Comparison of ENCODE assay signal across 8 mouse cellular contexts in the genomic region with DNA sequence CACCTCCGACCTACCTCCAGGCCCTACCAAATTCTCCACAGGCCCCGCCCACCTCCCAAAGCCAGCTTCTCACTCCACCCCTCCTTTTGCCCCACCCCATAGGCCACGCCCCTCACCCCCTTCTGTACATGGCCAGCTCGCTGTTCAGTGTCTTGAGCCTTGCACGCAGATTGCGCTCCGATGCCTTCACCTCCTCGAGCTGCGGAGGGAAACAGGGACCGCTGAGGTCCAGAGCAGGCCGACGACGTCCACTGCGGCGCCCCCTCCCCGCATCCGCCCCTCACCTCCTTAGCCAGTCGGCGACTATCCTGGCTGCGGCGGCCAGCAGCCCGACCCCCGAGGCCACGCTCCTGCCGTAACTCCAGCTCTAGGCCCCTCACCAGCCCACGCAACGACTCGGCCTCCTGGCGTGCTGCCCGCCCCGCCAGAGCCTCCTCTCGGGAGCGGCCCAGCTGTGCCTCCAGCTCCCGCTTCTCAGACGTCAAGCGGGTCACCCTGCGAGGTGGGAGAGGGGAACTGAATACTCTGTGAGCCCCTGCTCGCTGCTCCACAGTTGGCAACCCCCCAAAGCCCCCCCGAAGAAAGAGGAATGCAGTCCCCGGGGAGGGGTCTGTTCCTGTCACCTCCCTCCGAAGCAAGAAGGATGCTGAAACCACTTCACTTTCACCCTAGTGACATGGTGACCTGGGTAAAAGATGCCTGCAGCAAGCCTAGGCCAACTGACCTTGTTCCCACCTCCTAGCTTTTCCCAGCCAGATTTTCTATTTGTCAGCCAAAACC. TPM values are rescaled to one million over a fixed set of nuclear protein-coding genes. Genes with fewer than 3 reads are reported as not detected.
DNase-seq lines count a peak whose midpoint lies in the region; ATAC-seq and TF ChIP-seq lines count a peak whose summit lies in the region.

No protein-coding gene starts in this region.

- WGBS in heart, adult 2 months = 7% methylated on average over 40 of the region's 41 CpGs
- 7% methylated on average over 41 of the region's 41 CpGs for WGBS in kidney, adult 2 months
- 4% methylated on average over 41 of the region's 41 CpGs for WGBS in liver, embryonic 16.5 days (ENCODE audit: insufficient replicate concordance)
- WGBS in neural tube, embryonic 11.5 days = under 1% methylated on average over 40 of the region's 41 CpGs

- peak overlapping the region; percentile 66 for H3K4me2 ChIP-seq in liver, embryonic 16.5 days (ENCODE audit: low read depth, low read length)
- H3K4me2 ChIP-seq in neural tube, embryonic 11.5 days (ENCODE audit: low read depth) = peak overlapping the region; percentile 64

- peak; percentile 84 for DNase-seq in adrenal gland, postnatal 10 days
- peak; percentile 75 for DNase-seq in embryo, embryonic 9.5 days (ENCODE audit: extremely low spot score)
- DNase-seq in heart, adult 2 months = peak; percentile 48 to 67
- peak; percentile 81 for DNase-seq in kidney, adult 2 months
- peak; percentile 61 for DNase-seq in neural tube, embryonic 11.5 days (ENCODE audit: low spot score)
- DNase-seq in thymus, postnatal 36 days = peak; percentile 40 to 46

- H3K4me1 ChIP-seq in E14TG2a.4 (replicated peaks; ENCODE audit: low read depth, low read length) = peaks cover 23% of the 10 kb centered on the region
- H3K4me1 ChIP-seq in heart, adult 2 months (ENCODE audit: control insufficient read depth, insufficient read depth, low read length) = peaks cover 4% of the 10 kb centered on the region
- H3K4me1 ChIP-seq in kidney, adult 2 months (ENCODE audit: control insufficient read depth, insufficient read depth, low read length) = no peaks in the 10 kb centered on the region
- peaks cover 11% of the 10 kb centered on the region for H3K4me1 ChIP-seq in liver, embryonic 16.5 days (ENCODE audit: control insufficient read depth, low read depth, low read length)
- peaks cover 4% of the 10 kb centered on the region for H3K4me1 ChIP-seq in neural tube, embryonic 11.5 days (ENCODE audit: control insufficient read depth, insufficient read depth, low read length)

- H3K79me2 ChIP-seq in heart, adult 2 months (replicated peaks; ENCODE audit: control insufficient read depth, insufficient read depth, low read length) = no peaks in the 10 kb centered on the region

- peaks cover 49% of the 10 kb centered on the region for H3K36me3 ChIP-seq in E14TG2a.4 (ENCODE audit: insufficient read depth, low read length)
- no peaks in the 10 kb centered on the region for H3K36me3 ChIP-seq in heart, adult 2 months (ENCODE audit: control insufficient read depth, insufficient read depth, low read length)
- no peaks in the 10 kb centered on the region for H3K36me3 ChIP-seq in kidney, adult 2 months (ENCODE audit: control insufficient read depth, insufficient read depth, low read length)
- H3K36me3 ChIP-seq in liver, embryonic 16.5 days (ENCODE audit: control insufficient read depth, insufficient read depth) = no peaks in the 10 kb centered on the region
- no peaks in the 10 kb centered on the region for H3K36me3 ChIP-seq in neural tube, embryonic 11.5 days (ENCODE audit: control insufficient read depth, insufficient read depth, low read length)

- peak overlapping the region; percentile 51 for H3K9ac ChIP-seq in heart, adult 2 months (ENCODE audit: low read depth, low read length)
- H3K9ac ChIP-seq in liver, embryonic 16.5 days (ENCODE audit: low read depth, low read length) = no peak overlapping the region
- H3K9ac ChIP-seq in neural tube, embryonic 11.5 days (ENCODE audit: low read length) = peak overlapping the region; percentile 53

- H3K27ac ChIP-seq in heart, adult 2 months = no peak overlapping the region
- no peak overlapping the region for H3K27ac ChIP-seq in kidney, adult 2 months (ENCODE audit: insufficient read depth, low read depth, low read length)
- no peak overlapping the region for H3K27ac ChIP-seq in liver, embryonic 16.5 days (ENCODE audit: low read length)
- H3K27ac ChIP-seq in neural tube, embryonic 11.5 days (ENCODE audit: low read depth, low read length) = no peak overlapping the region

- intact Hi-C loops in heart, adult 2 months (cut with DNase I) = no loop called here

- ATAC-seq in liver, embryonic 16.5 days (ENCODE audit: low read depth) = peak; percentile 52
- peak; percentile 30 for ATAC-seq in neural tube, embryonic 11.5 days (ENCODE audit: insufficient read depth, low FRiP score, low TSS enrichment)

- peaks cover 18% of the 10 kb centered on the region for H3K27me3 ChIP-seq in E14TG2a.4 (ENCODE audit: insufficient read depth, low read length)
- peaks cover 3% of the 10 kb centered on the region for H3K27me3 ChIP-seq in heart, adult 2 months (ENCODE audit: control insufficient read depth, insufficient read depth, low read length)
- no peaks in the 10 kb centered on the region for H3K27me3 ChIP-seq in kidney, adult 2 months (replicated peaks; ENCODE audit: control insufficient read depth, insufficient read depth, low read length)
- H3K27me3 ChIP-seq in liver, embryonic 16.5 days (ENCODE audit: control insufficient read depth, insufficient read depth, low read depth, low read length) = peaks cover 15% of the 10 kb centered on the region
- peaks cover 11% of the 10 kb centered on the region for H3K27me3 ChIP-seq in neural tube, embryonic 11.5 days (ENCODE audit: control insufficient read depth, insufficient read depth, low read length)

- peak overlapping the region; percentile 76 for H3K4me3 ChIP-seq in E14TG2a.4 (replicated peaks; ENCODE audit: low read length)
- H3K4me3 ChIP-seq in heart, adult 2 months = peak overlapping the region; percentile 38
- H3K4me3 ChIP-seq in kidney, adult 2 months (ENCODE audit: insufficient read depth, low read depth, low read length) = peak overlapping the region; percentile 48; the same call in 1 of the 2 replicates
- peak overlapping the region; percentile 38 for H3K4me3 ChIP-seq in liver, embryonic 16.5 days (ENCODE audit: low read depth, low read length)
- peak overlapping the region; percentile 37 for H3K4me3 ChIP-seq in neural tube, embryonic 11.5 days (ENCODE audit: low read depth, low read length)

- no peak for TF ChIP-seq CTCF in E14TG2a.4 (conservative IDR thresholded peaks at IDR 0.05; ENCODE audit: low read length)
- no peak for TF ChIP-seq CTCF in heart, adult 2 months (IDR thresholded peaks at IDR 0.05)
- TF ChIP-seq CTCF in kidney, adult 2 months (conservative IDR thresholded peaks at IDR 0.05; ENCODE audit: insufficient read depth, insufficient read length, low read depth, low read length) = no peak

- no peaks in the 10 kb centered on the region for H3K9me3 ChIP-seq in E14TG2a.4 (ENCODE audit: low read length)
- H3K9me3 ChIP-seq in liver, embryonic 16.5 days (replicated peaks; ENCODE audit: control insufficient read depth, low read length) = no peaks in the 10 kb centered on the region
- H3K9me3 ChIP-seq in neural tube, embryonic 11.5 days (ENCODE audit: control insufficient read depth, low read length) = no peaks in the 10 kb centered on the region

- TF ChIP-seq POLR2A in heart, adult 2 months (IDR thresholded peaks at IDR 0.05; ENCODE audit: insufficient read depth, low read depth, low read length) = no peak
- TF ChIP-seq POLR2A in kidney, adult 2 months (IDR thresholded peaks at IDR 0.05; ENCODE audit: low read depth, low read length) = no peak

- no peak for TF ChIP-seq EP300 in heart, adult 2 months (IDR thresholded peaks at IDR 0.05; ENCODE audit: insufficient read depth, low read depth, low read length)

RNA-seq across cellular contexts. Expression of a gene that starts 16.4 kb away (rescaled TPM):
- 10 to 100 TPM; 12.5 to 13.9 TPM for total RNA-seq in adrenal gland, postnatal 10 days (2021)
- total RNA-seq in heart, adult 2 months (2021) = 1 to 10 TPM; 6.6 to 9.6 TPM
- polyA plus RNA-seq in heart, adult 2 months (2012; rRNA removed) = 11.3 and 12.5 TPM in 2 replicates
- polyA plus RNA-seq in kidney, adult 2 months (2012; rRNA removed) = 19.8 and 21.3 TPM in 2 replicates
- polyA plus RNA-seq in liver, embryonic 16.5 days (2015; fragmentation: Nextera tagmentation; extraction: Ambion mirVana) = 7.9 and 8.4 TPM in 2 replicates
- polyA plus RNA-seq in neural tube, embryonic 11.5 days (2014; fragmentation: Nextera tagmentation; extraction: Ambion mirVana) = 25.5 and 26.2 TPM in 2 replicates

RNA-seq across cellular contexts. Expression of a gene that starts 22.7 kb away (rescaled TPM):
- total RNA-seq in adrenal gland, postnatal 10 days (2021) = 1 to 10 TPM; 5.0 to 7.9 TPM
- 1 to 10 TPM; 1.3 to 2.2 TPM for total RNA-seq in heart, adult 2 months (2021)
- 2.3 and 12.7 TPM in 2 replicates for polyA plus RNA-seq in heart, adult 2 months (2012; rRNA removed)
- 2.3 and 5.9 TPM in 2 replicates for polyA plus RNA-seq in kidney, adult 2 months (2012; rRNA removed)
- polyA plus RNA-seq in liver, embryonic 16.5 days (2015; fragmentation: Nextera tagmentation; extraction: Ambion mirVana) = 76.1 and 87.5 TPM in 2 replicates
- 1.4 and 2.1 TPM in 2 replicates for polyA plus RNA-seq in neural tube, embryonic 11.5 days (2014; fragmentation: Nextera tagmentation; extraction: Ambion mirVana)

RNA-seq across cellular contexts. Expression of a gene that starts 31.8 kb away (rescaled TPM):
- 1 to 10 TPM; 6.1 to 7.4 TPM for total RNA-seq in adrenal gland, postnatal 10 days (2021)
- total RNA-seq in heart, adult 2 months (2021) = 1 to 10 TPM; 4.3 to 5.1 TPM
- polyA plus RNA-seq in heart, adult 2 months (2012; rRNA removed) = 1.5 and 1.7 TPM in 2 replicates
- polyA plus RNA-seq in kidney, adult 2 months (2012; rRNA removed) = 0.80 and 1.1 TPM in 2 replicates
- polyA plus RNA-seq in liver, embryonic 16.5 days (2015; fragmentation: Nextera tagmentation; extraction: Ambion mirVana) = 0.06 and 0.09 TPM in 2 replicates
- polyA plus RNA-seq in neural tube, embryonic 11.5 days (2014; fragmentation: Nextera tagmentation; extraction: Ambion mirVana) = 8.2 and 10.0 TPM in 2 replicates

RNA-seq across cellular contexts. Expression of a gene that starts 54.1 kb away (rescaled TPM):
- 1 to 10 TPM; 3.7 to 5.0 TPM for total RNA-seq in adrenal gland, postnatal 10 days (2021)
- total RNA-seq in heart, adult 2 months (2021) = 1 to 10 TPM; 7.2 to 8.0 TPM
- polyA plus RNA-seq in heart, adult 2 months (2012; rRNA removed) = 5.2 and 9.1 TPM in 2 replicates
- 4.8 and 5.6 TPM in 2 replicates for polyA plus RNA-seq in kidney, adult 2 months (2012; rRNA removed)
- polyA plus RNA-seq in liver, embryonic 16.5 days (2015; fragmentation: Nextera tagmentation; extraction: Ambion mirVana) = 0.21 and 0.24 TPM in 2 replicates
- polyA plus RNA-seq in neural tube, embryonic 11.5 days (2014; fragmentation: Nextera tagmentation; extraction: Ambion mirVana) = not detected in 2 replicates
